In the genomic region with DNA sequence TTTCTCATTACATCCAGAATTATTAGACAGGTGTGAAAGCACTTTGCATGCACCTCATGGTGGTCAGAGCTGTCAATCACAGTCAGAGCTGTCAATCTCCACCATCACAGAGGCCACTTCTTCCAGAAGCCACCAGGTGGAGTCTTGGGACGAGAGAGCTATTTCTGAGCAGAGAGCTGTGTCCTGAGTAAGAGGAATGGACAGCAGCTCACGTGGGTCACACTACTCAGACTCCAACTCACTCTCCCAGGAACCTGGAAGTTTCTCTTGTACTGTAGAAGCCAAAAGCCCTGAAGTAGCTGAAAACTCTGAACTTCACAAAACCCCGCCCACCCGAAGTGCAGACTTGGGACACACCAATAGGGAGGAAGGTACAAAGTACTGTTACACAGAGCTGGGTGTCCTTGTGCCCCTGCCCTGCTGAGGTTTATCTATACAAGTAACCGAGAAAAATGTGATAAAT, we compare ENCODE assay signal across 8 mouse cellular contexts. TPM values are rescaled to one million over a fixed set of nuclear protein-coding genes. Genes with fewer than 3 reads are reported as not detected.
DNase-seq lines count a peak whose midpoint lies in the region; ATAC-seq and TF ChIP-seq lines count a peak whose summit lies in the region.

No protein-coding gene starts in this region.

- no peaks in the 10 kb centered on the region for H3K4me1 ChIP-seq in forebrain, postnatal 0 days (ENCODE audit: insufficient read depth)
- no peaks in the 10 kb centered on the region for H3K4me1 ChIP-seq in forebrain, embryonic 16.5 days (replicated peaks; ENCODE audit: control insufficient read depth, insufficient read depth, low read length)
- H3K4me1 ChIP-seq in cortical plate, adult 2 months (ENCODE audit: control insufficient read depth, insufficient read depth, low read length) = no peaks in the 10 kb centered on the region
- no peaks in the 10 kb centered on the region for H3K4me1 ChIP-seq in midbrain, embryonic 14.5 days (ENCODE audit: control insufficient read depth, insufficient read depth, low read length)

- no peaks in the 10 kb centered on the region for H3K36me3 ChIP-seq in forebrain, postnatal 0 days (ENCODE audit: insufficient read depth)
- no peaks in the 10 kb centered on the region for H3K36me3 ChIP-seq in forebrain, embryonic 16.5 days (ENCODE audit: control insufficient read depth, insufficient read depth)
- no peaks in the 10 kb centered on the region for H3K36me3 ChIP-seq in midbrain, embryonic 14.5 days (ENCODE audit: control insufficient read depth, insufficient read depth, low read length)

- H3K27ac ChIP-seq in forebrain, postnatal 0 days (ENCODE audit: low read depth, low read length) = no peak overlapping the region
- no peak overlapping the region for H3K27ac ChIP-seq in forebrain, embryonic 16.5 days (ENCODE audit: low read length)
- no peak overlapping the region for H3K27ac ChIP-seq in cortical plate, adult 2 months (ENCODE audit: insufficient read depth, low read length)
- no peak overlapping the region for H3K27ac ChIP-seq in midbrain, embryonic 14.5 days (replicated peaks; ENCODE audit: low read depth, low read length)

- no peak overlapping the region for H3K9ac ChIP-seq in forebrain, postnatal 0 days
- no peak overlapping the region for H3K9ac ChIP-seq in forebrain, embryonic 16.5 days (replicated peaks; ENCODE audit: low read depth, low read length)
- H3K9ac ChIP-seq in midbrain, embryonic 14.5 days (replicated peaks; ENCODE audit: low read length) = no peak overlapping the region

- TF ChIP-seq CTCF in forebrain, postnatal 0 days (IDR thresholded peaks at IDR 0.05; ENCODE audit: low read depth) = peak; percentile 62
- TF ChIP-seq CTCF in cortical plate, adult 2 months (IDR thresholded peaks at IDR 0.05; ENCODE audit: extremely low read depth, insufficient read depth, low read length) = peak; percentile 38

- TF ChIP-seq POLR2A in cortical plate, adult 2 months (IDR thresholded peaks at IDR 0.05; ENCODE audit: extremely low read depth, insufficient read depth, low read length) = no peak

- no peaks in the 10 kb centered on the region for H3K27me3 ChIP-seq in forebrain, postnatal 0 days (ENCODE audit: insufficient read depth, low read length)
- no peaks in the 10 kb centered on the region for H3K27me3 ChIP-seq in forebrain, embryonic 16.5 days (replicated peaks; ENCODE audit: control insufficient read depth, insufficient read depth, low read length)
- no peaks in the 10 kb centered on the region for H3K27me3 ChIP-seq in midbrain, embryonic 14.5 days (ENCODE audit: control insufficient read depth, insufficient read depth, low read length)

- no peaks in the 10 kb centered on the region for H3K9me3 ChIP-seq in forebrain, postnatal 0 days (ENCODE audit: low read length)
- H3K9me3 ChIP-seq in forebrain, embryonic 16.5 days (ENCODE audit: control insufficient read depth, low read length) = no peaks in the 10 kb centered on the region
- no peaks in the 10 kb centered on the region for H3K9me3 ChIP-seq in midbrain, embryonic 14.5 days (ENCODE audit: control insufficient read depth, low read length)

- H3K4me3 ChIP-seq in forebrain, postnatal 0 days (ENCODE audit: low read depth, low read length) = no peak overlapping the region
- no peak overlapping the region for H3K4me3 ChIP-seq in forebrain, embryonic 16.5 days (replicated peaks; ENCODE audit: low read length)
- no peak overlapping the region for H3K4me3 ChIP-seq in cortical plate, adult 2 months (ENCODE audit: insufficient read depth, low read length)
- no peak overlapping the region for H3K4me3 ChIP-seq in midbrain, embryonic 14.5 days (replicated peaks; ENCODE audit: low read depth, low read length)

- H3K4me2 ChIP-seq in forebrain, postnatal 0 days (ENCODE audit: low read depth) = no peak overlapping the region
- H3K4me2 ChIP-seq in forebrain, embryonic 16.5 days (ENCODE audit: low read length) = no peak overlapping the region
- H3K4me2 ChIP-seq in midbrain, embryonic 14.5 days (ENCODE audit: low read length) = no peak overlapping the region

- WGBS in forebrain, postnatal 0 days = 60% methylated on average over 5 of the region's 5 CpGs
- WGBS in forebrain, embryonic 16.5 days = 64% methylated on average over 5 of the region's 5 CpGs
- WGBS in midbrain, embryonic 14.5 days = 63% methylated on average over 5 of the region's 5 CpGs

- no peak for ATAC-seq in forebrain, postnatal 0 days
- ATAC-seq in forebrain, embryonic 16.5 days = no peak
- no peak for ATAC-seq in midbrain, embryonic 14.5 days (ENCODE audit: low FRiP score, low TSS enrichment)

- DNase-seq in forebrain, postnatal 0 days = no peak
- peak; percentile 47 for DNase-seq in CD4-positive, CD25-positive, alpha-beta regulatory T cell, adult 2 months (ENCODE audit: low read depth, low spot score)
- peak; percentile 81 for DNase-seq in kidney, postnatal 14 days
- DNase-seq in midbrain, embryonic 14.5 days = peak; percentile 51
- DNase-seq in right cerebral cortex, postnatal 36 days (ENCODE audit: low spot score in 2 of 2) = no peak
- no peak for DNase-seq in right cerebral cortex, adult 2 months (ENCODE audit: low spot score in 2 of 2)

RNA-seq across cellular contexts. Expression of a gene that starts 13.2 kb away (rescaled TPM):
- total RNA-seq in forebrain, postnatal 0 days (2014; rRNA removed) = 26.9 and 27.3 TPM in 2 replicates
- polyA plus RNA-seq in forebrain, postnatal 0 days (2015; fragmentation: Nextera tagmentation; extraction: Ambion mirVana) = 38.4 and 44.9 TPM in 2 replicates
- 26.8 and 29.6 TPM in 2 replicates for polyA plus RNA-seq in forebrain, embryonic 16.5 days (2015; fragmentation: Nextera tagmentation; extraction: Ambion mirVana)
- polyA plus RNA-seq in cortical plate, adult 2 months (2012; rRNA removed) = 12.7 and 13.1 TPM in 2 replicates
- 41.7 and 46.4 TPM in 2 replicates for polyA plus RNA-seq in midbrain, embryonic 14.5 days (2014; fragmentation: Nextera tagmentation; extraction: Ambion mirVana)

Comparison
In these comparisons a context has a peak if more than half of its experiments do, and no peak if none do; other contexts are left out.
1. DNase-seq: peak in CD4-positive, CD25-positive, alpha-beta regulatory T cell, adult 2 months (single experiment), kidney, postnatal 14 days (single experiment) and midbrain, embryonic 14.5 days (single experiment); none in forebrain, postnatal 0 days (single experiment), right cerebral cortex, postnatal 36 days (0 of 2) and right cerebral cortex, adult 2 months (0 of 2).